Mouse (Mus musculus) small intestine, adult 2 months (tissue): ENCODE data around the gene Rere. TPM values are rescaled to one million over a fixed set of nuclear protein-coding genes. Genes with fewer than 3 reads are reported as not detected.
A peak's percentile ranks its signal among the peaks of the same experiment; 100 is the strongest.

Experiments
- H3K27ac ChIP-seq: fragments of 200-500 bp; 2 replicates; pipeline ENCODE4 v1.5.1; 2012; ENCODE audit warnings: low read depth, low read length, control low read depth, inconsistent platforms; ENCODE audit not compliant: insufficient read depth
- H3K27me3 ChIP-seq: fragments of 200-500 bp; 2 replicates; pipeline ENCODE4 v1.6.1; 2012; ENCODE audit warnings: mild to moderate bottlenecking, moderate library complexity, low read length, inconsistent platforms; ENCODE audit not compliant: control insufficient read depth, insufficient read depth
- H3K36me3 ChIP-seq: fragments of 200-500 bp; 2 replicates; pipeline ENCODE4 v1.6.1; 2012; ENCODE audit warnings: mild to moderate bottlenecking, low read length, control low read depth, inconsistent platforms; ENCODE audit not compliant: control insufficient read depth, insufficient read depth
- H3K4me1 ChIP-seq: fragments of 200-500 bp; 2 replicates; pipeline ENCODE4 v1.6.1; 2012; ENCODE audit warnings: low read length, inconsistent platforms, mixed read lengths; ENCODE audit not compliant: control insufficient read depth, insufficient read depth, insufficient read length
- H3K4me3 ChIP-seq: fragments of 200-500 bp; 2 replicates; pipeline ENCODE4 v1.5.1; 2012; ENCODE audit warnings: low read depth, mild to moderate bottlenecking, control low read depth, inconsistent platforms, low read length, moderate library complexity
- CTCF ChIP-seq: fragments of 200-500 bp; IDR thresholded peaks from 2 replicates; pipeline ENCODE4 v1.5.1; 2012; ENCODE audit warnings: low read depth, mild to moderate bottlenecking, control low read depth, inconsistent platforms, low read length, moderate library complexity, mixed read lengths; ENCODE audit not compliant: insufficient replicate concordance, insufficient read length; ENCODE audit errors: extremely low read depth
- POLR2A ChIP-seq: fragments of 200-500 bp; IDR thresholded peaks from 2 replicates; pipeline ENCODE4 v1.6.1; 2012; ENCODE audit warnings: low read depth, mild to moderate bottlenecking, control low read depth, inconsistent platforms, low read length, moderate library complexity
- WGBS: fragments of 180-500 bp; shearing (Covaris S2); methylation state at CpG from one replicate; pipeline ENCODE4 v1.1.7; 2018; 5-methylcytosine and 5-hydroxymethylcytosine counted together
- polyA plus RNA-seq: library from polyadenylated mRNA; depleted of rRNA; stranded (reverse); fragments of >200 nt; gene quantifications from 2 replicates; pipeline ENCODE4 v1.2.3, GENCODE M21; 2012

Gene Rere
- polyA plus RNA-seq, 1 experiment, result 72.8 TPM

DNA sequence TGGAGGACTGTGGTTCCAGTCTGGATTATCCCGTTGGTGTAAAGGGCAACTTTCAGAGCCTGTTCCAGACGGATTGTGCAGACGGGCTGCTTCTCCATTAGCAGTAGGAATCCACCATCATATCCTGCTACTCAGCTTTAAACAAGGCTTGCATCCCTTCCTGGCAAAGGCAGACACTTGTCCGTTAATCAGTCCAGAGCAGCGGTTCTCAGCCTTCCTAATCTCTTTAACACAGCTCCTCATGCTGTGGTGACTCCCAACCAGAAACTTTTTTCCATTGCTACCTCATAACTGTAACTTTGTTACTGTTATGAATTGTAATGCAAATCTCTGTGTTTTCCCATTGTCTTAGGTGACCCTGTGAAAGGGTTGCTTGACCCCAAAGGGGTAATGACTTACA, 367.9 kb downstream of the Rere start:
- 67% methylated on average over 5 of the region's 5 CpGs for WGBS
- TF ChIP-seq POLR2A (no peak), CTCF (no peak)
- H3K4me3 ChIP-seq, result no peak overlapping the region

DNA sequence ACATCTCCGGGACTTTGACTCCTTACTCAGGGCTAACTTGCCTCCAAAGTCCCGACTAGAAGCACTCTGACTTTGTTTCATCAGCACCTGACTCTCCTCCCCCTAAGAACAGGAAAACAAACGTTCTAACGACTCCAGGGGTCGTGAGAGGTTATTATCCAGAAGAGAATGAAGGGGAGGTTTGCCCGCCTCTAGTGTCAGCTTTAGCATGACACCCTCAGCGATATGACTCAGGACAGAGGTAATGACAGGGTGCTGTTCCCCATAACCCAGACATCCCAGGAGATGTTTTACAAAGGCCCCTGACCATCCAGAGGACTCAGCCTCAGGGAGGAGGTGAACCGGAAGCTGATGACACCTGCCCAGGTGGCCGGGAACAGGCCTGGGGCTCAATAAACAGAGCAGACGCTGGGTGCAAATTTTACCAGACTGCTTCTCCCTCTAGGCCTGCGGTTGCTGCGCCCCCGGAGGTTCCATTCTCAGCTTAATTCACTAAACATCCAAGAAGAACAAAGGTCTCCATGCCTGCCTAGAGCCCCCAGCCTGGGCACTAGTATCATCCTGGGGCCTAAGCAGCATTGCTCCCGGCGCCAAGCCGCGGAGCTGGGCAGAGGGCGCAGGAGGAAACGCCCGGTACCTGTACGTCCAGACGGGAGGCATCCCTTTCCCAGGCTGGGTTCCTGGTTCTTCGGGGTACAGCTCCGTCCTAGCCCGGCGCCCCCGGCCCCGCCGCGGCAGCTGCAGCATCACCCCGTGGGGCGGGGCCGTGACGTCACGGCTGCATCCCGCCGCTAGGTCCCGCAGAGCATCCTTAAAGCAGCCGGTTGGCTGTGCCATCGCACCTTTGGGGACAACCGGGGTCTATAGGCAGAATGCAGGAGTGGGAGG, 370.2 kb downstream of the Rere start, which contains the start of gene Slc45a1:
Gene Slc45a1 (minus strand): TSS at position 785 of the 888 bp plus-strand sequence.
- Histone ChIP-seq H3K27me3 (peaks cover 11% of the 10 kb centered on the region), H3K36me3 (no peaks in the 10 kb centered on the region), H3K27ac (no peak within 1 kb of the TSS), H3K4me1 (no peaks in the 10 kb centered on the region), H3K4me3 (no peak within 1 kb of the TSS)
- WGBS, result 12% methylated on average over 41 of the region's 41 CpGs
- TF ChIP-seq POLR2A (no peak), CTCF (no peak)

More for the DNA sequence above, 367.9 kb downstream of the Rere start:
- Histone ChIP-seq H3K36me3 (no peaks in the 10 kb centered on the region), H3K27ac (no peak overlapping the region), H3K27me3 (peaks cover 11% of the 10 kb centered on the region), H3K4me1 (no peaks in the 10 kb centered on the region)

DNA sequence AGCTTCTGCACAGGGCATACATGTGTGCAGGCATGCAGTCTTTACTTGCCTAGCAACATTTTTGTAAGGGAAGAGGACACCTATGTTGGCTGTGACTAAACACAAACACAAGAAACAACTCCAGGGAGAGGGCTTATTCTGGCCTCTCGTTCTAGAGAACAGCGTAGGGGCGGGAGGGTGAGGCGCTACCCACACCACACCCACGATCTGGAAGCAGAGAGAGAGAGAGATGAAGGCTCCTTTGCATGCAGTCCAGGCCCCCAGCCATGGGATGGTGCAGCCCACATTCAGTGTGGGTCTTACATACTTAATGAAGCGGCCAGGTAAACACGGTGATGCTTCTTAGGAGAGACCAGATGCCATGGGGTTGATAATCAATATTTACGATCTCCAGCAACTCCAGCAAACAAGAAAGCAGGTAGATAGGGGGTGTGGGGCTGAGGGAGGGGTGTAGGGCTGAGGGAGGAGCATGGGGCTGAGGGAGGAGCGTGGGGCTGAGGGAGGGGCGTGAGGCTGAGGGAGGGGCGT, 371.7 kb downstream of the Rere start:
- WGBS, result 19% methylated on average over 10 of the region's 11 CpGs
- H3K27ac ChIP-seq, result no peak overlapping the region

DNA sequence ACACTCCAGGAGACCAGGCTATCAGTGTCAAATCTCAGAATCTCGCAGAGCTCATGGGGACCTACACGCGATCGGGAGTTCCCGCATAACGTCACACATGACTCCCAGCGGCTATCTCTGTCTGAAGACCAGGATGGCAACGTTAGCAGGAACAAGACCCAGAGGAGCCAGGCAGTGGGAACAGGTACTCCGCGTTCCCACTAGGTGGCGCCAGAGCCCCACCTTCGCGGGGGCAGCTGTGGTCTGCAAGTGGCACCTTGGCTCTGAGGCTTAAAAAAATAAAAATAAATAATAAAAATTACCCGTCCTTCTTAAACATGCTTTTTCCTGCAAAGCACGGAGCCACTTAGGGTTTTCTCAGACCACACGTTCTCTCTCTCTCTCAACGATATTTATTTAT, 374.5 kb downstream of the Rere start:
- TF ChIP-seq POLR2A (no peak), CTCF (peak; percentile 98)
- H3K36me3 ChIP-seq, result no peaks in the 10 kb centered on the region
- no peaks in the 10 kb centered on the region for H3K4me1 ChIP-seq
- WGBS, result 3% methylated on average over 17 of the region's 17 CpGs
- no peak overlapping the region for H3K4me3 ChIP-seq
- no peak overlapping the region for H3K27ac ChIP-seq
- H3K27me3 ChIP-seq, result peaks cover 11% of the 10 kb centered on the region

More for the DNA sequence above, 371.7 kb downstream of the Rere start:
- TF ChIP-seq POLR2A (no peak), CTCF (no peak)
- Histone ChIP-seq H3K36me3 (no peaks in the 10 kb centered on the region), H3K27me3 (peaks cover 11% of the 10 kb centered on the region), H3K4me1 (no peaks in the 10 kb centered on the region), H3K4me3 (no peak overlapping the region)

DNA sequence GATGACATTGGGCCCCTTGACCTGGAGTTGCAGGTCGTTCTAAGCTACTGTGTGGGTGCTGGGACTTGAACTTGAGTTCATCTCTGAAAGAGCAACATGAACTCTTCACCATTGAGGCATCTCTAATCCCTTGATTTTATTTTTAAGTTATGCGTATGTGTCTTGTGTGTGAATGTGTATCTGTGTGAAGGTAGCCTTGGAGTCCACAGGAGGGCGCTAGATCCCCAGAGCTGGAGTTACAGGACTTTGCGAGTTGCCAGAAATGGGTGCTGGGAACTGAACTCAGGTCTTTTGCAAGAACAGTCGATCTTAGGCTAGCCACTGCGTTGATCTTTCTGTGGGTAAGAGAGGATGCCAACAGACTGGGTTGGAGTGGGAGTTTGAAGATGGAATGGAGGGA, 375.1 kb downstream of the Rere start:
- no peak overlapping the region for H3K27ac ChIP-seq
- WGBS, result 88% methylated on average over 6 of the region's 6 CpGs
- H3K4me1 ChIP-seq, result no peaks in the 10 kb centered on the region
- TF ChIP-seq CTCF, result peak; percentile 42; the same call in 1 of the 2 replicates
- TF ChIP-seq POLR2A, result no peak
- H3K27me3 ChIP-seq, result peaks cover 10% of the 10 kb centered on the region
- H3K36me3 ChIP-seq, result no peaks in the 10 kb centered on the region
- H3K4me3 ChIP-seq, result no peak overlapping the region

DNA sequence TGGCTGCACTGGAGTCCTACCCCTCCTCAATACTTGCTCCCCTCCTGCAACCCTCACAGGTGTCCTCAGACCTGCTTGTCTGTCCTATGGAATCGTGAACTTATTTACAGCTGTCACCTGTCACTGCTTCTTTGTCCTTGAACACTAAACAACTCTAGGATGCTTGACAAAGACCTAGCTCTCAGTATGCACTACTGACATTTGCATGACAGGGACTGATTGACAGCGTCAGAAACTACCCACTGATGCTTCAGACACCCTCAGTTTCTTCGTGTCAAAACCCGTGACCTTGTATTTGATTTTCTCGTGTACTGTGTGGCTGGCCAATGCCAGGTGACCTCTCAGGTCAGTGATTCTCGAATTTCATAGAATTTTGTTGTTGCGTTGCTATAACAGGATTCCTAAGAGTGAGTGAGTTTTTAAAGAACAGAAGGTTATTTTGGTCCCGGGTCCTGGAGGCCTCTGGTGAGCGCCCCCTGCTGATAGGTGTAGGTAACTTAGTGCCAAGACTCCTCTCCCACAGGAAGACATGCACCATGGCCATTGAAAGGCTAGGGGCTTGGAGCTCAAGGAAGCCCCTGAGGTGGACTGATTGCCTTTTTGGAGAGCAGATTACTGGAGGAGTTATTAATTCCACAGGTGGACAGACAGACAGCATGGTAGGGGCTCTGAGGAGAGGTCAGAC, 378.6 kb downstream of the Rere start:
- TF ChIP-seq POLR2A (no peak; the same call in 1 of the 2 replicates), CTCF (peak; percentile 55; the same call in 1 of the 2 replicates)
- Histone ChIP-seq H3K4me1 (no peaks in the 10 kb centered on the region), H3K27me3 (peaks cover 4% of the 10 kb centered on the region; the same call in 1 of the 2 replicates), H3K36me3 (no peaks in the 10 kb centered on the region), H3K4me3 (no peak overlapping the region), H3K27ac (no peak overlapping the region)
- WGBS, result 68% methylated on average over 9 of the region's 9 CpGs

DNA sequence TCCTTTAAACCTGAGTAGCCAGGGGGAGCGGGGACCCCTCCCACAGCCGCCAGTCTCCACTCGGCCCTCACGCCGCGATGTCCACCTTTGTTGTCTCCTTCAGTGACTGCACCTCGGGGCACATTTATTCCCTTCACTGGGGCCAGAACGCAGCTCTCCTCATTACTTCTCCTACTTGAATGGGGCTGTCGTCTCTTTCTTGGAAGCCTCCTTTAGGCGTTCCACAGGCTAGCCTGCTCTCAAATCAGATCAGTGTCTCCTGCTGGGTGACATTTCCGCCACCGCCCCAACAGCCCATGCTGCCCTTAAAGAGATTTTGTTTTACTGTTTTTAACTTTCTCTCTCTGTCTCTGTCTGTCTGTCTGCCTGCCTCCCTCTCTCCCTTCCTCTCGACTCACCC, 380.4 kb downstream of the Rere start:
- no peak overlapping the region for H3K4me3 ChIP-seq
- TF ChIP-seq POLR2A (no peak), CTCF (no peak)
- WGBS, result 58% methylated on average over 13 of the region's 13 CpGs

More for the DNA sequence above, 380.4 kb downstream of the Rere start:
- Histone ChIP-seq H3K27me3 (peaks cover 4% of the 10 kb centered on the region; the same call in 1 of the 2 replicates), H3K4me1 (no peaks in the 10 kb centered on the region), H3K27ac (no peak overlapping the region), H3K36me3 (no peaks in the 10 kb centered on the region)
